Mouse (Mus musculus) thymus, adult 18-20 months (tissue): ENCODE results near the gene Gm6367.
"Not testable (repeated sequence)": the region's sequence is repeated elsewhere in the genome, so short reads cannot be mapped to it uniquely, and the experiment has no call there.

Source experiments
- DNase-seq, 2 experiments: peaks; one replicate each; pipeline ENCODE4 v3.0.0; 2022; ENCODE audit warnings: mixed read lengths in 2 of 2

Gm6367 gene

DNA sequence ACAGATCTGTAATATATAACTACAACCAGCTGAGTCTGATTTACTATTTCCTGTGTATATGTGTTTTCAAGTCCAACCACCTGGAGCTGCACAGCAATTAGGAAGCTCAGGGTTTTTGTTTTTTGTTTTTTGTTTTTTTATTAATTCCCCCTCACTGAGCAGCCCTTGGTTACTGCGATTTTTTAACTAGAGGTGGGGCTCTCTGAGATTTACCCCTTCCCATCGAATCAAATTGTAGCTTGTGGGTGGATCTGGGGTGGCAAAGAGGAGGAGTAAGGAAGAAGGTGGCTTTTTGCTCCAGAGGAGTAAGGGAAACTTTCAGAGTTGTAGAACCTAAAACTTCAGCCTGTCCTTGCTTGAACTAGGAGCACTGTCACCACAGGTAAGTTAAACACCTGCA lies at the start of gene Gm6367:
Gene Gm6367, plus strand, starts transcription at position 301 of the 400 bp plus-strand sequence.
- DNase-seq = not testable (repeated sequence)
